Mouse (Mus musculus): Measurements from ENCODE around the gene Lonrf3. TPM values are rescaled to one million over a fixed set of nuclear protein-coding genes. Genes with fewer than 3 reads are reported as not detected.

The Lonrf3 gene
- polyA plus RNA-seq, 1 experiment = 3.7 TPM

GRCm38 (mm10) chrX:36390503-36390902 lies 62.4 kb downstream of the Lonrf3 start:
- Histone ChIP-seq H3K4me3 (replicated peaks; ENCODE audit: extremely low read depth, low read depth, low read length) (no peak overlapping the region), H3K4me1 (ENCODE audit: control insufficient read depth, insufficient read depth, low read length) (no peaks in the 10 kb centered on the region)
- WGBS = 39% methylated on average over 2 of the region's 2 CpGs
- TF ChIP-seq POLR2A (IDR thresholded peaks at IDR 0.05; ENCODE audit: borderline replicate concordance, extremely low read depth, low read depth, low read length) = no peak
- no peak for TF ChIP-seq CTCF (IDR thresholded peaks at IDR 0.05; ENCODE audit: insufficient read depth, low read length)
- DNase-seq = no peak

GRCm38 (mm10) chrX:36392672-36393071 lies 64.5 kb downstream of the Lonrf3 start:
- TF ChIP-seq POLR2A (IDR thresholded peaks at IDR 0.05; ENCODE audit: borderline replicate concordance, extremely low read depth, low read depth, low read length) (no peak), CTCF (IDR thresholded peaks at IDR 0.05; ENCODE audit: insufficient read depth, low read length) (no peak)
- no peak for DNase-seq
- 66% methylated on average over 6 of the region's 6 CpGs for WGBS
- Histone ChIP-seq H3K4me3 (replicated peaks; ENCODE audit: extremely low read depth, low read depth, low read length) (no peak overlapping the region), H3K4me1 (ENCODE audit: control insufficient read depth, insufficient read depth, low read length) (no peaks in the 10 kb centered on the region)

DNA sequence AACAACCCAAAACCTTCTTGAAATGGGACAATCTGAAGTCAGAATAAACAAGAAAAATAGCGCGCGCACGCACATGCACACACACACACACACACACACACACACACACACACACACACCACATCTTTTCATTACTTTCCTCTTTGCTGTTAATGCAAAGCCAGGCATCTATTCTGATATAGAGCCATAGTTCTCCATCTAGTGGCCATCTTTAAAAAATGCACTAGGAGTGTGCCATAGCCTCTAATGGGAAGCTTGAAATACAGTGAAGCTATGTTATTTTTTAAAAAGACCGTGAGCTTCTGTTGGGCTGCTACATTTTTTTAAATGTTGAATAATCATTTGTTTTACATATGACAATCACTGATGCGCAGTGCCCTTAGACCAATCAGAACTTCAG lies 65.1 kb downstream of the Lonrf3 start:
- H3K4me1 ChIP-seq (ENCODE audit: control insufficient read depth, insufficient read depth, low read length) = no peaks in the 10 kb centered on the region
- H3K4me3 ChIP-seq (replicated peaks; ENCODE audit: extremely low read depth, low read depth, low read length) = no peak overlapping the region
- TF ChIP-seq POLR2A (IDR thresholded peaks at IDR 0.05; ENCODE audit: borderline replicate concordance, extremely low read depth, low read depth, low read length) (no peak), CTCF (IDR thresholded peaks at IDR 0.05; ENCODE audit: insufficient read depth, low read length) (no peak)
- no peak for DNase-seq
- 49% methylated on average over 6 of the region's 6 CpGs for WGBS

DNA sequence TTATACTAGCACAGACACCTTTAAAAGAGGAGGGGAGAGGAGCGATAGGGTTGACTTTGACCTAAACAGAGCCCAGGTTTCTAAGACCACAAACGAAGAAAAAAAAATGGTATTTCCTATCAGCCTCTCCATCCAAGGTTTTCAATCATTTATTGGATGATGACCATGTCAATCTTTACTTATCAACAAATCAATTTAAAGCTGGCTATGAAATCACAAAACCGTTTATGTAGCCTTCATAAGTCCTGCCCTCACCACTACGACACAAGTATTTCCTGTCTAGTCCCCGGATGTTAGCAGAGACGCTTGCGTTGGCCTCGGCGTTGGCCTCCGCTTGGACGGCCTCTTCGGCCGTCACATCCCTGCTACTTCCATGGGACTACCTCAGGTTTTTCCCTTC lies 72.8 kb downstream of the Lonrf3 start, which contains the start of gene Gm6268:
Gene Gm6268, plus strand, starts transcription at position 301 of the 400 bp plus-strand sequence.
- Histone ChIP-seq H3K4me3 (replicated peaks; ENCODE audit: extremely low read depth, low read depth, low read length) (no peak within 1 kb of the TSS), H3K4me1 (ENCODE audit: control insufficient read depth, insufficient read depth, low read length) (no peaks in the 10 kb centered on the region)
- no peak for TF ChIP-seq CTCF (IDR thresholded peaks at IDR 0.05; ENCODE audit: insufficient read depth, low read length)
- no peak for TF ChIP-seq POLR2A (IDR thresholded peaks at IDR 0.05; ENCODE audit: borderline replicate concordance, extremely low read depth, low read depth, low read length)
- no peak for DNase-seq
- WGBS = 89% methylated on average over 13 of the region's 13 CpGs

- TF ChIP-seq CTCF (IDR thresholded peaks at IDR 0.05; ENCODE audit: insufficient read depth, low read length) (peak; percentile 25; the same call in 1 of the 2 replicates), POLR2A (IDR thresholded peaks at IDR 0.05; ENCODE audit: borderline replicate concordance, extremely low read depth, low read depth, low read length) (no peak)
- DNase-seq = no peak
- WGBS = 56% methylated on average over 6 of the region's 6 CpGs
- Histone ChIP-seq H3K4me1 (ENCODE audit: control insufficient read depth, insufficient read depth, low read length) (no peaks in the 10 kb centered on the region), H3K4me3 (replicated peaks; ENCODE audit: extremely low read depth, low read depth, low read length) (no peak overlapping the region)
These were observed 74.2 kb downstream of the Lonrf3 start for GRCm38 (mm10) chrX:36402316-36402715.

Other genes with a start within 250 kb of the Lonrf3 start
- 5.4 and 7.8 TPM in 2 replicates for gene Il13ra1, start 216.2 kb upstream of the Lonrf3 start, polyA plus RNA-seq (2012; rRNA removed)
- gene Zcchc12, start 132.4 kb upstream of the Lonrf3 start, polyA plus RNA-seq (2012; rRNA removed) = 0.05 and 0.11 TPM in 2 replicates
- not detected in 2 replicates for gene Gm6268, start 72.9 kb downstream of the Lonrf3 start, polyA plus RNA-seq (2012; rRNA removed)
- gene Gm14569, start 163.5 kb downstream of the Lonrf3 start, polyA plus RNA-seq (2012; rRNA removed) = 0.08 and 0.21 TPM in 2 replicates